Mouse (Mus musculus) inflammation-experienced regulatory T-cells, adult 6 months (primary cell): Measurements from ENCODE around the gene Ap2s1. TPM values are rescaled to one million over a fixed set of nuclear protein-coding genes. Genes with fewer than 3 reads are reported as not detected.
A peak's percentile ranks its signal among the peaks of the same experiment; 100 is the strongest.
"Not testable (repeated sequence)": the region's sequence is repeated elsewhere in the genome, so short reads cannot be mapped to it uniquely, and the experiment has no call there.

Source experiments
- ATAC-seq: one replicate; pipeline ENCODE4 v1.8.0; 2017
- polyA plus RNA-seq, 3 experiments: library from polyadenylated mRNA; unstranded; fragments of 100-300 nt; shearing (Covaris generic); gene quantifications; one replicate each; pipeline ENCODE4 v1.2.1; 2017

Ap2s1 gene
- polyA plus RNA-seq: 100 to 1,000 TPM in 1 of 3 experiments, 10 to 100 TPM in 2; 62.5 to 127 (median 72.4) TPM

DNA sequence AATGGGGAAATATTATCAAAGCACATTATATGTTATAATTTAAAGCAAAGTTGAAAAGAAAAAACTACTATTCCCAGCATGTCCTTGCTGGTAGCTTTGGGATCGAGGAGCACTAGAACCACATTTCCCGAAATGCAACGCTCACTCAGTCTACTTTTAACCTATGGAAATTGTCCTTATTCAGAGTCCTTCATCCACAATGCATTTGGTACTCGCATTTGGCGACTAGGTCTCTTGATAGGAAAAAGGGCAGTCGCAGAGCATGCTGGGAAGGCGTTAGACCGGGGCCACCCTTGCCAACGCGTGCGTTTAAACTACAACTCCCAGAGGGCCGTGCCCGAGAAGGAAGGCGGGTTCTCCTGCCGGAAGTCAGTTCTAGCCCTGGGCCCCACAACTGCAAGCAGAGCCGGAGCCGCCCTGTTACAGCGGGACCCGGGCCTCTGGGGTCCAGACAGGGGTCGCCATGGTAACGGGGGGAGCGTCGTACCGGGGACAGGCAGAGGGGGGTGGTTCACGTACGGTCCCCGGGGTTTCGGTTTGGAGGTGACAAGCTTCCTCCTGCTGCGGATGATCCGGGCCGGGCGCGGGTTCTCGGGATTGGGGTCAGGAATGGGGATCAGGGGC is at the start of gene Ap2s1:
Gene Ap2s1 (plus strand): TSS at position 338 of the 624 bp plus-strand sequence.
- ATAC-seq: peak; percentile 99

GRCm38 (mm10) chr7:16689196-16689595 is 49.0 kb upstream of the Ap2s1 start:
- ATAC-seq: no peak

GRCm38 (mm10) chr7:16695025-16695424 is 43.2 kb upstream of the Ap2s1 start:
- ATAC-seq: peak; percentile 86

DNA sequence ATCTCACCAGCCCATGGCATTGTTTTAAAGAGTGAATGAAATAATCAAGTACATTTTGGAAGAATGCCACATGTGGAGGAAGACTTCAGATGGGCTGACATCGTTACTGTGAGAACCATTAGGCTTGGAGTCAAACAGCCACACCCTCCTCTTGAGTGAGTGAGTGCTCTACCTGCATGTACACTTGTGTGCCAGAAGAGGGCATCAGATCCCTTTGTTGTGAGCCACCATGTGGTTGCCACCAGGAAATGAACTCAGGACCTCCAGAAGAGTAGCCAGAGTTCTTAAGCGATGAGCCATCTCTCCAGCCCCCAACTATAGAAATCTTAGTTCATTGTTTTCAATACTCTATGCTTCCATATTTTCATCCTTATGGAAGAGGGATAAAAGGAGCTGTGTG is 39.2 kb upstream of the Ap2s1 start:
- ATAC-seq: peak; percentile 56

DNA sequence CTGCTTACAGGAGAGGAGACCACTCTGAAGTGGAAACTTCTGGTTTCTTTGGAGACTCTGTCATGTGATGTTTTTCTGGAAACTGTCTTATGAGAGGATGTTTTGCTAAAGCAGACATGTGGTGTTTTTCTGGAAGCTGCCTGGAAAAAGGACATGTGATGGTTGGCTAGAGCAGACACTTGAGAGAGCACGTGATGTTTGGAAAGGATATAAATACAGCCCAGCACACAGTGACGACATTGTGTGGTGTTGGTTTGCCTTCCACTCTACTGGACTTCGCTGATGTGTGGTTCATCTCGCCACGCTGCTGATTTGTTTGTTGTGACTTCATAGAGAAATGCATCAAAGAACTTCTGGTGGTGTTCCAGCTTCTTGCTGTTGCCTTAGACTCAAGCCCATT is 37.6 kb upstream of the Ap2s1 start:
- ATAC-seq: no peak

GRCm38 (mm10) chr7:16706385-16706784 is 31.8 kb upstream of the Ap2s1 start:
- no peak for ATAC-seq

DNA sequence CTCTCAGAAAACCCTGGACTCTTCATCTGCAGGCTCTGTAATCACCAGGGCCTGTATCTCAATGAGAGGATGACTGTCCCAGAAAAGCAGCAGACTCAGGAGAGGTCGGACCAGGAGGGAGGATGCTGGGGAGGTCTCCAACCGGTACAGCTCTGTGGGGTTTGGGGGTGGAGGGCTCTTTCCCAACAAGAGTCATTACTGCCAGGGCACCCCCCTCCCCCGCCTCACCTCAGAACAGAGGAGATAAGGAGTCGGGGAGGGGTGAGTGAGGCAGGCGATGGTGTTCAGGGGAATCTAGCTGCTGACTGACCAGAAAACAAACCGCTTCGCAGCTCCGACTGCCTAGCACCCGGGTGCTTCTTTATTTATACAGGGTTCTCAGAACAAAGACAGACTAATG is 30.0 kb upstream of the Ap2s1 start:
- no peak for ATAC-seq

GRCm38 (mm10) chr7:16710604-16711003 is 27.6 kb upstream of the Ap2s1 start:
- ATAC-seq: no peak

DNA sequence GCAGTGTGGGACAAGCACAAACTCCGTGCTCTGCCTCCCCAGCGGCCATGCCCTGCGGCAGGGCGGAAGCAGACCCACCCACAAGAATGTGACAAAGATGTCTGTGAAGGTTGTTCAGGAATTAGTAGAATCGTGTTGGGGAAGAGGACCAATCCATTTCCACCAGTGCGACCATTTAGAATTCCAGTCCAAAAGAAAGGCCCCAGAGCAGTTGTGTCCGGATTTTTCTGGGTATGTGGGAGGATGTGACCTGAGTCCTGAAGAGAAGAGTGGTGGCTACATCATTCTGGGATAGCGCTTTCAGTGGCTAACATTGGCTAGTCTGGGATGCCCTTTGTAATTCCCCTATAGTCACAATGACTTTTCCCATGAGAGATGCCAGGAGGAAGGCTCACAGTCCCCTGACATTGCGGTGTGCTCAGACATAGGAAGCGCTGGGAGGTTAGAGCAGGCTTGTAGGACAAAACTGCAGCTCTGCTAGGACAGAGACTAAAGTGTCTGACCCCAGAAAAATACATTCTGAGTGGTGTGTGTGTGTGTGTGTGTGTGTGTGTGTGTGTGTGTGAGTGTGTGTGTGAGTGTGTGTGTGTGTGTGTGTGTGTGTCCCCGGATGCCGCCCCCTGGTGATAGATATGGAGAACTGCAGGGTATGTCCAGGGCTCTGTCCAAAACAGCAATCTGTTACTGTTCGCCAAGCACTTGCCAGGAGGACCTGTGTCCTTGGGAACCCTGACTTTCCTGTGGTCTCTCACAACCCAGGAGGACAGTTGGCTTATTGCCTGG is 25.4 kb upstream of the Ap2s1 start:
- ATAC-seq: no peak

- ATAC-seq: peak; percentile 60
These were observed 21.6 kb upstream of the Ap2s1 start for GRCm38 (mm10) chr7:16716456-16717152.

DNA sequence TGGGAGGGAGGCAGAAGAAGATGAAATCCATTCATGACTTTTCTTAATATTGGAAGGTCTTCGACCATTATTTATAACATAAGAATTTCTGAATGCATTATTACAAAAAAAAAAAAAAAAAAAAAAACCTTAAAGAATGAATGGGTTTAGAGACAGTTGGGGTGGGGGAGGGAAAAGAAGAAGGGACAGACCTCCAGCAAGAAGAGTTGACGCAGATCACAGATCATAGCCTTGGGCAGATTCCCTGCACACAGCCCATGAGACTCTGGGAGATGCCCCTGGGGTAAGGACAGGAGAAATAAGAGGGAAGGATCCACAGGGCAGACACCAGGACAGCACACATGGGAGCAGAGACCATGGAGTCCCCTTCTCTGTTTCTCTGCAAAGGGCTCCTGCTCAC is 16.6 kb upstream of the Ap2s1 start, which contains the start of gene Ceacam9:
Gene Ceacam9 (plus strand): TSS at position 301 of the 400 bp plus-strand sequence.
- ATAC-seq: no peak

DNA sequence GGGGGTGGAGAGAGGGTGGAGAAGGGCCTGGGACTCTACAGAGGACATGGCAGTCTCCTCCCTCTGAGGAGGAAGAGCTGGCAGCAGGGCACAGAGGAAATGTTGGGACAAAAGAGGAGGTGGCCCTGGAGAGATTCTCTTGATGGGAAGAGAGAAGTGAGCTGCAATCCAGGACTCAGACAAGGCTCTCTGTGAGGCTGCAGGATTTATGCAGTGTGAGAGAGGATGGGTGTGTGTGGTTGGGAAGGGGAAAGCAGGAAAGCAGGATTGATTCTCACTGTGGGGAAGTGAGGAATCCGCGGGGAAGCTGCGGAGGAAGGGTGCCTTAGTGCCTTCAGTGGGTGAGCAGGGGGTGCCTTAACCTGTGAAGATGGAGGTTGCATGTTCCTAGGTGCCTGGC is 15.7 kb upstream of the Ap2s1 start:
- not testable (repeated sequence) for ATAC-seq

- ATAC-seq: peak; percentile 81
These were observed 9.4 kb upstream of the Ap2s1 start for GRCm38 (mm10) chr7:16728596-16729348.

- not testable (repeated sequence) for ATAC-seq
These were observed 8.6 kb upstream of the Ap2s1 start for GRCm38 (mm10) chr7:16729563-16729962.

GRCm38 (mm10) chr7:16730791-16731190 is 7.4 kb upstream of the Ap2s1 start:
- no peak for ATAC-seq

DNA sequence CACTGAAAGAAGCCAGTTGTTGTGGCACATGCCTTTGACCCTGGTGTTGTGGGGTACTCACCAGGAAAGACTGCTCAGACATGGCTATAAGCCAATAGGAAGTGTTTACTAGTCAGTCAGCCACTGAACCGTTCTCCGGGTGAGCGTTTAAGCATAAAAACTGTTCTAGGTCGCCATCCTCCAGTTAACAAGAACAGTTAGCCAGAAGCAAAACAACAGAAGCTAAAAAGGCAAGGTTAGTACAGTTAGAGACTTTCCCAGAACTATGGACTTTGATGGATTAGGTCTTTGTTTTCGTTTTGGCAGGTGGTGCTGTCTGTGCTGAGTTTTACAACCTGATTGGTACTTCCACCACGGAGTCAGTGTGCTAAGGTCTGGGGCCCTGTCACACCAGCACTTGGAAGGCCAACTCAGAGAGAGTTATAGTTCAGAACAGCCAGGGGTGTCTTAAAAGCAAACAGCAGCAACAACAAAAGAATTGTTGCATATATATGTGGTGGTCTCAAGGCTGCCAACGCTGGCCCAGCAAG is 6.3 kb upstream of the Ap2s1 start:
- no peak for ATAC-seq

DNA sequence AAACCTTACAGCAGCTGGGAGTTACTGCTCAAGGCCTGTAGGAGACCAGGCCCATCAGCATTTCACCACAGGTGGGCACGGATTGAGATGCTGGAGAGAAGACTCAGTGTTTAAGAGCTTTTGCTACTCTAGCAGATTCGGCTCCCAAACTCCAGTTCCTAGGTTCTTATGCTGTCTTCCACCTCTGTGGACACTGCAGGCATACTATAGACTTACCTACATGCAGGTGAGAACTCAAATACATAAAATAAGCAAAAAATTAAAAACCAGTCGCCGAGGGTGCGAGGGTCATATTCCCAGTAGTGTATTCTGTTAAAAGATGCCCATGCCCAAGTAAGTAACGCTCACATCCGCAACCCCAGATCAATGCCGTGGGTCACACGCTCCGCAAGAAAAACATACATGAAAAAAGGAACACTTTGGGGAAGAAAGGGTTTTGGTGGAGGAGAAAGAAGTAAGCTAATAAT is 571 bp upstream of the Ap2s1 start:
- ATAC-seq: no peak

DNA sequence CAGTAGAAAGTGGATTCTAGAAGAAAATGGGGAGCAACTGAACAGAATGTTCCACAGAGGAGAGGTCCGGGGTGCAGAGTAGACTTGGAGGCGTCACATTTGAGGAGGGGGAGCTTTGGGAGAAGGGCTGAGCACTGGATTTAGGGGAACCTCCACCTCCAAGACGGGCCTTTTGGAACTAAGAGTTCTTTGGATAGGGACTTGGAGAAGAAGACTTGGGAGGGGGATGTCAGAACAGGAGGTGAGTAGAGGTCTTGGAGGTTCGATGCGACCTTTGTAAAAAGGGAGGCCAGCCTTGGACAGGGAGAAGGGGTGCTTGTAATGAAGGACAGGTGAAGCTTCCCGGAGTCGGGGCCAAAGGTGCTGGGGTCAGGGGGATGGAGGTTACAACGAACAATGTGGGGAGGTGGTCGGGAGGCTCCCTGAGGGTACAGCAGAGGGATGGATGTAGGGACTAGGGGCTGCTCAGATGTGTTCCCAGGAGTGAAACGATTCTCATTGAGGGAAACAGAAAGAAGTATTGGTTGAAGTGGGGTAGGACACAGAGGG is 920 bp downstream of the Ap2s1 start:
- no peak for ATAC-seq

GRCm38 (mm10) chr7:16745373-16745772 is 7.2 kb downstream of the Ap2s1 start:
- no peak for ATAC-seq

DNA sequence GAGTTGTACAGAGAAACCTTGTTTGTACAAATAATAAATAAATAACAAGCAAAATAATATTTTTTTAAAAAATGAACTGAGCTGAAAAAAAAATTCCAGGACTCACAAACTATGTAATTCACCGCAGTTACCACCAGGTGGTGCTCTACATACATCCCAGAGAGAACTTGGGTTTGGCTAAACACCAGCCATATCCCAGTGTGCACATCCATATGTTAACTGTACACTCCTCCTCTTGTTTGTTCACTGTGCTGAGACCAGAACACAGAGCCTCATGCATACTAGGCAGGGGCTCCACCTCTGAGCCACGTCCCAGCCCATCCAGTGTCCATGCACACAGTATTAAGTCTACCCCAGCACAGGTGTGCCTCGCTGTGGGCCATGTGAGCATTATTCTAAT is 7.9 kb downstream of the Ap2s1 start:
- ATAC-seq: peak; percentile 52

GRCm38 (mm10) chr7:16747656-16748055 is 9.4 kb downstream of the Ap2s1 start:
- ATAC-seq: no peak

- no peak for ATAC-seq
These were observed 13.8 kb downstream of the Ap2s1 start for GRCm38 (mm10) chr7:16752016-16752415.
